Mouse (Mus musculus): Measurements from ENCODE around the gene Iqschfp. TPM values are rescaled to one million over a fixed set of nuclear protein-coding genes. Genes with fewer than 3 reads are reported as not detected.

Gene Iqschfp
- polyA plus RNA-seq, 1 experiment from 2014 or later = 7.6 TPM

GRCm38 (mm10) chr3:68499532-68500152, 607.6 kb downstream of the Iqschfp start:
- Histone ChIP-seq H3K27ac (replicated peaks; ENCODE audit: low read depth, low read length) (no peak overlapping the region), H3K36me3 (ENCODE audit: control insufficient read depth, insufficient read depth, low read length) (no peaks in the 10 kb centered on the region), H3K9ac (replicated peaks; ENCODE audit: low read length) (no peak overlapping the region), H3K4me2 (ENCODE audit: low read length) (no peak overlapping the region), H3K4me3 (replicated peaks; ENCODE audit: low read depth, low read length) (no peak overlapping the region), H3K27me3 (ENCODE audit: control insufficient read depth, insufficient read depth, low read length) (no peaks in the 10 kb centered on the region), H3K4me1 (ENCODE audit: control insufficient read depth, insufficient read depth, low read length) (peaks cover 9% of the 10 kb centered on the region; the same call in 1 of the 2 replicates), H3K9me3 (ENCODE audit: control insufficient read depth, low read length) (no peaks in the 10 kb centered on the region)
- no peak for ATAC-seq (ENCODE audit: low FRiP score, low TSS enrichment)
- 90% methylated on average over 6 of the region's 6 CpGs for WGBS
- DNase-seq = no peak

GRCm38 (mm10) chr3:68504838-68505237, 612.8 kb downstream of the Iqschfp start:
- Histone ChIP-seq H3K27ac (replicated peaks; ENCODE audit: low read depth, low read length) (no peak overlapping the region), H3K4me2 (ENCODE audit: low read length) (no peak overlapping the region), H3K4me1 (ENCODE audit: control insufficient read depth, insufficient read depth, low read length) (no peaks in the 10 kb centered on the region), H3K9me3 (ENCODE audit: control insufficient read depth, low read length) (no peaks in the 10 kb centered on the region), H3K4me3 (replicated peaks; ENCODE audit: low read depth, low read length) (no peak overlapping the region), H3K9ac (replicated peaks; ENCODE audit: low read length) (no peak overlapping the region), H3K27me3 (ENCODE audit: control insufficient read depth, insufficient read depth, low read length) (no peaks in the 10 kb centered on the region), H3K36me3 (ENCODE audit: control insufficient read depth, insufficient read depth, low read length) (no peaks in the 10 kb centered on the region)
- DNase-seq (no peak), ATAC-seq (ENCODE audit: low FRiP score, low TSS enrichment) (no peak)
- WGBS = 91% methylated on average over 3 of the region's 3 CpGs

- H3K4me3 ChIP-seq (replicated peaks; ENCODE audit: low read depth, low read length) = no peak overlapping the region
- no peaks in the 10 kb centered on the region for H3K9me3 ChIP-seq (ENCODE audit: control insufficient read depth, low read length)
Observed at GRCm38 (mm10) chr3:68506769-68507318, 614.8 kb downstream of the Iqschfp start.

GRCm38 (mm10) chr3:68508629-68509028, 616.6 kb downstream of the Iqschfp start:
- DNase-seq (no peak), ATAC-seq (ENCODE audit: low FRiP score, low TSS enrichment) (no peak)
- H3K4me3 ChIP-seq (replicated peaks; ENCODE audit: low read depth, low read length) = no peak overlapping the region
- no peak overlapping the region for H3K27ac ChIP-seq (replicated peaks; ENCODE audit: low read depth, low read length)
- H3K9me3 ChIP-seq (ENCODE audit: control insufficient read depth, low read length) = no peaks in the 10 kb centered on the region
- no peaks in the 10 kb centered on the region for H3K27me3 ChIP-seq (ENCODE audit: control insufficient read depth, insufficient read depth, low read length)
- H3K36me3 ChIP-seq (ENCODE audit: control insufficient read depth, insufficient read depth, low read length) = no peaks in the 10 kb centered on the region
- H3K4me2 ChIP-seq (ENCODE audit: low read length) = no peak overlapping the region
- 80% methylated on average over 6 of the region's 6 CpGs for WGBS
- H3K4me1 ChIP-seq (ENCODE audit: control insufficient read depth, insufficient read depth, low read length) = peaks cover 2% of the 10 kb centered on the region; the same call in 1 of the 2 replicates
- H3K9ac ChIP-seq (replicated peaks; ENCODE audit: low read length) = no peak overlapping the region

More at GRCm38 (mm10) chr3:68506769-68507318, 614.8 kb downstream of the Iqschfp start:
- Histone ChIP-seq H3K9ac (replicated peaks; ENCODE audit: low read length) (no peak overlapping the region), H3K4me1 (ENCODE audit: control insufficient read depth, insufficient read depth, low read length) (no peaks in the 10 kb centered on the region), H3K27ac (replicated peaks; ENCODE audit: low read depth, low read length) (no peak overlapping the region), H3K27me3 (ENCODE audit: control insufficient read depth, insufficient read depth, low read length) (no peaks in the 10 kb centered on the region), H3K36me3 (ENCODE audit: control insufficient read depth, insufficient read depth, low read length) (no peaks in the 10 kb centered on the region), H3K4me2 (ENCODE audit: low read length) (no peak overlapping the region)
- no peak for DNase-seq
- 70% methylated on average over 7 of the region's 7 CpGs for WGBS
- ATAC-seq (ENCODE audit: low FRiP score, low TSS enrichment) = no peak

GRCm38 (mm10) chr3:68510872-68511271, 618.8 kb downstream of the Iqschfp start:
- H3K36me3 ChIP-seq (ENCODE audit: control insufficient read depth, insufficient read depth, low read length) = no peaks in the 10 kb centered on the region
- no peak overlapping the region for H3K27ac ChIP-seq (replicated peaks; ENCODE audit: low read depth, low read length)
- H3K4me3 ChIP-seq (replicated peaks; ENCODE audit: low read depth, low read length) = no peak overlapping the region
- H3K4me1 ChIP-seq (ENCODE audit: control insufficient read depth, insufficient read depth, low read length) = peaks cover 3% of the 10 kb centered on the region; the same call in 1 of the 2 replicates
- H3K27me3 ChIP-seq (ENCODE audit: control insufficient read depth, insufficient read depth, low read length) = no peaks in the 10 kb centered on the region
- H3K4me2 ChIP-seq (ENCODE audit: low read length) = no peak overlapping the region
- H3K9me3 ChIP-seq (ENCODE audit: control insufficient read depth, low read length) = no peaks in the 10 kb centered on the region
- 79% methylated on average over 5 of the region's 5 CpGs for WGBS
- no peak for DNase-seq
- ATAC-seq (ENCODE audit: low FRiP score, low TSS enrichment) = no peak
- no peak overlapping the region for H3K9ac ChIP-seq (replicated peaks; ENCODE audit: low read length)

GRCm38 (mm10) chr3:68511744-68512143, 619.7 kb downstream of the Iqschfp start:
- WGBS = 85% methylated on average over 4 of the region's 4 CpGs
- Histone ChIP-seq H3K4me1 (ENCODE audit: control insufficient read depth, insufficient read depth, low read length) (peaks cover 3% of the 10 kb centered on the region; the same call in 1 of the 2 replicates), H3K4me2 (ENCODE audit: low read length) (no peak overlapping the region)

GRCm38 (mm10) chr3:68512327-68512726, 620.3 kb downstream of the Iqschfp start:
- ATAC-seq (ENCODE audit: low FRiP score, low TSS enrichment) (no peak), DNase-seq (no peak)
- Histone ChIP-seq H3K4me3 (replicated peaks; ENCODE audit: low read depth, low read length) (no peak overlapping the region), H3K9me3 (ENCODE audit: control insufficient read depth, low read length) (no peaks in the 10 kb centered on the region), H3K36me3 (ENCODE audit: control insufficient read depth, insufficient read depth, low read length) (no peaks in the 10 kb centered on the region), H3K27me3 (ENCODE audit: control insufficient read depth, insufficient read depth, low read length) (no peaks in the 10 kb centered on the region), H3K27ac (replicated peaks; ENCODE audit: low read depth, low read length) (no peak overlapping the region), H3K9ac (replicated peaks; ENCODE audit: low read length) (no peak overlapping the region), H3K4me1 (ENCODE audit: control insufficient read depth, insufficient read depth, low read length) (peaks cover 3% of the 10 kb centered on the region; the same call in 1 of the 2 replicates), H3K4me2 (ENCODE audit: low read length) (no peak overlapping the region)
- 74% methylated on average over 11 of the region's 11 CpGs for WGBS

More at GRCm38 (mm10) chr3:68511744-68512143, 619.7 kb downstream of the Iqschfp start:
- ATAC-seq (ENCODE audit: low FRiP score, low TSS enrichment) = no peak
- no peaks in the 10 kb centered on the region for H3K27me3 ChIP-seq (ENCODE audit: control insufficient read depth, insufficient read depth, low read length)
- DNase-seq = no peak
- no peak overlapping the region for H3K27ac ChIP-seq (replicated peaks; ENCODE audit: low read depth, low read length)
- no peaks in the 10 kb centered on the region for H3K9me3 ChIP-seq (ENCODE audit: control insufficient read depth, low read length)
- H3K4me3 ChIP-seq (replicated peaks; ENCODE audit: low read depth, low read length) = no peak overlapping the region
- no peaks in the 10 kb centered on the region for H3K36me3 ChIP-seq (ENCODE audit: control insufficient read depth, insufficient read depth, low read length)
- no peak overlapping the region for H3K9ac ChIP-seq (replicated peaks; ENCODE audit: low read length)

GRCm38 (mm10) chr3:68513340-68514119, 621.5 kb downstream of the Iqschfp start:
- Histone ChIP-seq H3K9me3 (ENCODE audit: control insufficient read depth, low read length) (no peaks in the 10 kb centered on the region), H3K4me3 (replicated peaks; ENCODE audit: low read depth, low read length) (no peak overlapping the region), H3K27ac (replicated peaks; ENCODE audit: low read depth, low read length) (peak overlapping the region; percentile 10; the same call in 1 of the 2 replicates), H3K36me3 (ENCODE audit: control insufficient read depth, insufficient read depth, low read length) (no peaks in the 10 kb centered on the region), H3K9ac (replicated peaks; ENCODE audit: low read length) (no peak overlapping the region), H3K27me3 (ENCODE audit: control insufficient read depth, insufficient read depth, low read length) (no peaks in the 10 kb centered on the region), H3K4me1 (ENCODE audit: control insufficient read depth, insufficient read depth, low read length) (peaks cover 3% of the 10 kb centered on the region; the same call in 1 of the 2 replicates), H3K4me2 (ENCODE audit: low read length) (no peak overlapping the region)
- peak; percentile 53; the same call in 1 of the 2 replicates for ATAC-seq (ENCODE audit: low FRiP score, low TSS enrichment)
- peak; percentile 65 for DNase-seq
- WGBS = 44% methylated on average over 7 of the region's 7 CpGs

All from midbrain, embryonic 14.5 days (tissue).